Mouse (Mus musculus) liver, adult 2 months (tissue): ENCODE measurements around the gene Krtap5-2. TPM values are rescaled to one million over a fixed set of nuclear protein-coding genes. Genes with fewer than 3 reads are reported as not detected.

ENCODE experiments used
- DNase-seq: peaks from one replicate; pipeline ENCODE4 v3.0.0-alpha.2; 2011; ENCODE audit warnings: low read depth, low spot score; ENCODE audit errors: extremely low read depth
- H3K27ac ChIP-seq: fragments of 200-500 bp; replicated peaks from 2 replicates; pipeline ENCODE4 v1.5.1; 2012; ENCODE audit warnings: low read depth, mild to moderate bottlenecking, control low read depth, inconsistent platforms, low read length; ENCODE audit not compliant: insufficient read depth
- H3K27me3 ChIP-seq: fragments of 200-500 bp; 2 replicates; pipeline ENCODE4 v1.6.1; 2012; ENCODE audit warnings: mild to moderate bottlenecking, moderate library complexity, low read length, inconsistent platforms; ENCODE audit not compliant: control insufficient read depth, insufficient read depth
- H3K36me3 ChIP-seq: fragments of 200-500 bp; 2 replicates; pipeline ENCODE4 v1.6.1; 2012; ENCODE audit warnings: low read length, inconsistent platforms; ENCODE audit not compliant: control insufficient read depth, insufficient read depth
- H3K4me1 ChIP-seq: fragments of 200-500 bp; 2 replicates; pipeline ENCODE4 v1.6.1; 2011; ENCODE audit warnings: low read length; ENCODE audit not compliant: control insufficient read depth, insufficient read depth
- H3K4me3 ChIP-seq: fragments of 200-500 bp; 2 replicates; pipeline ENCODE4 v1.5.1; 2011; ENCODE audit warnings: low read depth, mild to moderate bottlenecking, control low read depth, low read length, moderate library complexity; ENCODE audit not compliant: insufficient read depth
- H3K79me2 ChIP-seq: fragments of 200-500 bp; 2 replicates; pipeline ENCODE4 v1.6.1; 2012; ENCODE audit warnings: inconsistent platforms, mild to moderate bottlenecking, low read length, moderate library complexity; ENCODE audit not compliant: control insufficient read depth, insufficient read depth
- H3K9ac ChIP-seq: fragments of 200-500 bp; 2 replicates; pipeline ENCODE4 v1.6.1; 2012; ENCODE audit warnings: low read depth, mild to moderate bottlenecking, control low read depth, inconsistent platforms, low read length
- CTCF ChIP-seq: fragments of 200-500 bp; IDR thresholded peaks from 2 replicates; pipeline ENCODE4 v1.5.1; 2011; ENCODE audit warnings: low read depth, low read length, control low read depth
- POLR2A ChIP-seq: fragments of 200-500 bp; IDR thresholded peaks from 2 replicates; pipeline ENCODE4 v1.6.1; 2011; ENCODE audit warnings: low read length, control low read depth; ENCODE audit not compliant: insufficient read depth; ENCODE audit errors: extremely low read depth
- WGBS: fragments of 180-500 bp; shearing (Covaris S2); methylation state at CpG from one replicate; pipeline ENCODE4 v1.1.7; 2018; 5-methylcytosine and 5-hydroxymethylcytosine counted together
- polyA plus RNA-seq: library from polyadenylated mRNA; depleted of rRNA; stranded (reverse); fragments of >200 nt; gene quantifications from 2 replicates; pipeline ENCODE4 v1.2.3, GENCODE M21; 2012
- total RNA-seq: library from RNA; depleted of rRNA; stranded (reverse); fragments of >200 nt; gene quantifications from 2 replicates; pipeline ENCODE4 v1.2.3, GENCODE M21; 2014

Krtap5-2 gene
- total and polyA plus RNA-seq, 2 experiments = not detected

DNA sequence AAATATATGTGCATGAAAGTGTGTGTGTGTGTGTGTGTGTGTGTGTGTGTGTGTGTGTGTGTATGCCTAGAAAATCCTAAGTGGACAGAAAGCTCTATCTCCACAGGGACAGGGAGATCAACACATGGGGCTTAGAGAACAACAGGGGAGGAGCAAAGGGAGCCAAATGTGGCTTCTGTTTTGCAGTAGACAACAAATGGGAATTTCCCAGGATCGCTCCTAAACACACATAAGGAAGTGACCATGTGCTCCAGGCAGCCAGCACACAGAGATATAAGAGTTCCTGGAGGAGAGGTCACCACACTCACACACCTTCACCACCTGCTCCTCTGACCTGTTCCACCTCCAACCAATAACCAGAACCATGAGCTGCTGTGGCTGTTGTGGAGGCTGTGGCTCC, 25.3 kb upstream of the Krtap5-2 start, which contains the start of gene Krtap5-3:
Gene Krtap5-3, plus strand, starts transcription at position 301 of the 400 bp plus-strand sequence.
- WGBS = 47% methylated on average over 1 of the region's 1 CpGs
- no peak within 1 kb of the TSS for H3K27ac ChIP-seq

DNA sequence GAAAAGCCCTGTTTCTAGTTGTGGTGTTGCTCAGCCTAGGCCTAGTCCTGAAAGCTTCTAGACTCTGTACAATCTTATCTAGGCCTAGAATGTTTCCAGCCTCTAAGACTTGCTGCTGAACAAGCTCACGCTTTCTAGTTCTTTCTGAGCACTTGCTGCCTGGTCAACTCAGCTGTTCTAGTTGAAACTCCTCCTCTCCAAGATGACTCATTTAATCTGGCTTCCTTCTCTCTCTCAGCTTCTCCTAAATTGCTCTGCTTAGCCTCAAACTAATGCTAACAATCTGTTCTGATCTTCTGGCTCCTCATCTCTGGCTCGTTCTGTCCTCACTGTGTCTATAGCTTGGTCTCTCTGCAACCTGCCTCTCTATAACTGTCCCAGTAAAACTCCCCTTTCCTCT, 22.9 kb upstream of the Krtap5-2 start:
- DNase-seq = no peak
- Histone ChIP-seq H3K27ac (no peak overlapping the region), H3K79me2 (no peaks in the 10 kb centered on the region), H3K9ac (no peak overlapping the region), H3K4me1 (no peaks in the 10 kb centered on the region), H3K27me3 (no peaks in the 10 kb centered on the region), H3K36me3 (no peaks in the 10 kb centered on the region), H3K4me3 (no peak overlapping the region)
- TF ChIP-seq CTCF (no peak), POLR2A (no peak)
- 77% methylated on average over 2 of the region's 2 CpGs for WGBS

More for the DNA sequence above, 25.3 kb upstream of the Krtap5-2 start, which contains the start of gene Krtap5-3:
- Histone ChIP-seq H3K9ac (no peak within 1 kb of the TSS), H3K4me3 (no peak within 1 kb of the TSS), H3K27me3 (0 out of 2 replicates have a peak, but pooled peaks cover under 1% of the 10 kb centered on the region), H3K4me1 (no peaks in the 10 kb centered on the region), H3K79me2 (no peaks in the 10 kb centered on the region), H3K36me3 (no peaks in the 10 kb centered on the region)
- TF ChIP-seq CTCF = no peak
- no peak for TF ChIP-seq POLR2A
- DNase-seq = no peak

DNA sequence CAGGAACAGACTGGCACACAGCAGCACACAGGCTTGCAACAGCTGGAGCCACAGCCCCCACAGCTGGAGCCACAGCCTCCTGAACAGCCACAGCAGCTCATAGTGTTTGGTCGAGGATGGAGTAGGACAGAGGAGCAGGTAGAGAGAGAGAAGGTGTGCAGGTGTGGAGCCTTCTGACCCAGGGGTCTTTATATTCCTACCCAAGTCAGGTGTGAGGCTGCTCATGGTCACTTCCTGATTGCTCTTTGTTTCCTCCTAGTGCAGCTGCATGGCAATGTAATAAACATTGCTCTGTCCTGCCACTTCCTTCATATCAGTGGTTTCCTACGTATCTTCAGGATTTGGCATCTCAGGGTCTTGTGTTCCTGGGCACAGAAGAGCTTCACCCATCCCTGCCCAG, 14.5 kb upstream of the Krtap5-2 start, which contains the start of gene Gm10153:
Gene Gm10153, minus strand, starts transcription at position 101 of the 400 bp plus-strand sequence.
- TF ChIP-seq POLR2A (no peak), CTCF (no peak)
- H3K36me3 ChIP-seq = no peaks in the 10 kb centered on the region
- DNase-seq = no peak
- H3K27ac ChIP-seq = no peak within 1 kb of the TSS
- no peak within 1 kb of the TSS for H3K4me3 ChIP-seq
- H3K79me2 ChIP-seq = no peaks in the 10 kb centered on the region
- 25% methylated on average over 2 of the region's 2 CpGs for WGBS
- H3K4me1 ChIP-seq = no peaks in the 10 kb centered on the region
- peaks cover 2% of the 10 kb centered on the region; the same call in 1 of the 2 replicates for H3K27me3 ChIP-seq
- H3K9ac ChIP-seq = no peak within 1 kb of the TSS

DNA sequence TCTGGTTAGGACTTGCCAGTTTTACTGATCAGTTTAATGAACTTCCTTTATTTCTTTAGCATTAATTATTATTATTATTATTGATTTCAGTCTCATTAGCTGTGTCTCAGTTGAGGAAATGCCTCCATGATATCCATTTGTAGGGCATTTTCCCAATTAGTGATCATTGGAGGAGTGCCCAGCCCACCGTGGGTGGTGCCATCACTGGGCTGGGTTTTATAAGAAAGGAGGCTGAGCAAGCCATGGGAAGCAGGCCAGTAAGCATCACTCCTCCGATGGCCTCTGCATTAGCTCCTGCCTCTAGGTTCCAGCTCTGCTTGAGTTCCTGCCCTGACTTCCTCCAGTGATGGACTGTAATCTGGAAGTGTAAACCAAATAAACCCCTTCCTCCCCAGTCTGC, 12.4 kb upstream of the Krtap5-2 start:
- TF ChIP-seq POLR2A = no peak
- TF ChIP-seq CTCF = no peak
- 73% methylated on average over 2 of the region's 2 CpGs for WGBS
- Histone ChIP-seq H3K4me3 (no peak overlapping the region), H3K36me3 (no peaks in the 10 kb centered on the region), H3K79me2 (no peaks in the 10 kb centered on the region), H3K27ac (no peak overlapping the region), H3K4me1 (no peaks in the 10 kb centered on the region), H3K9ac (no peak overlapping the region), H3K27me3 (peaks cover 2% of the 10 kb centered on the region; the same call in 1 of the 2 replicates)
- no peak for DNase-seq

DNA sequence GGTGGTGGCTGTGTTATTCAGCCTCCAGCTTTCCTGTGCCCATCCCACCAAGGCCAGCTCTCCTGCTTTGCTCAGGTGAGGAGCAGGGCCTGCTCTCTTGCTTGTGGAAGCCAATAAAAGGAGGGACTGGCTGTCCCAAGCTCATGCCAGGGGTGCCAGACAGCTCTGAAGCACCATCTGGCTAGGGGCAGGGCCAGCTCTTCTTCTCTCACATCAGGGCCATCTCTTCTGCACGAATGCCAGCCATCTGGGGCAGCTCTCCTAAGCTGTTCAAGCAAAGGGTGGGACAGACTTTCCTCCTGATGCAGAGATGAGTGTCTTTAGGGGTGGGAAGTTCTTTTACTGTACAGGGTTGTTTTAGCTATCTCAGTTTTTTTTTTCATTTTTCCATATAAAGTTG, 5.2 kb upstream of the Krtap5-2 start:
- H3K4me3 ChIP-seq = no peak overlapping the region
- no peak overlapping the region for H3K27ac ChIP-seq
- TF ChIP-seq CTCF (no peak), POLR2A (no peak)
- H3K36me3 ChIP-seq = no peaks in the 10 kb centered on the region
- no peak for DNase-seq
- H3K4me1 ChIP-seq = no peaks in the 10 kb centered on the region
- no peaks in the 10 kb centered on the region for H3K79me2 ChIP-seq
- H3K9ac ChIP-seq = no peak overlapping the region
- H3K27me3 ChIP-seq = no peaks in the 10 kb centered on the region
- WGBS = 38% methylated on average over 1 of the region's 1 CpGs

DNA sequence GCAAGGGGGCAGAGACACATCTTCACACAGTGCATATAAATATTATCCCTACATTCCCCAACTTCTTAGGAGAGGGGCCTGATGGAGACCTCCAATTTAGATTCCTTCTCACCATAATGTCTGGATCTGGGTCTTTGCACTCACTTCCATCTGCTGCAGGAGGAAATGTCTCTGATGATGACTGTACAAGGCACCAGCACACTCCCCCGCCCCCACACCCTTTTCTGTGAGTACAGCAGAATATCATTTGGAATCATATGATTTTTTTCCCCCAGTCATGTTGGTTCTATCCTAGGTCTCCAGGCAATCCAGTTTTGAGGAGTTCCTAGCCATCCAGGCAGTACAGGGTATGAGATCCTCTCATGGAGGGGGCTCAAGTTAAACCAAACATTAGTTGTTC, 2.9 kb upstream of the Krtap5-2 start:
- no peak overlapping the region for H3K9ac ChIP-seq
- no peaks in the 10 kb centered on the region for H3K27me3 ChIP-seq
- no peaks in the 10 kb centered on the region for H3K36me3 ChIP-seq
- DNase-seq = no peak
- H3K27ac ChIP-seq = no peak overlapping the region
- 69% methylated on average over 1 of the region's 1 CpGs for WGBS
- TF ChIP-seq POLR2A = no peak
- TF ChIP-seq CTCF = no peak
- H3K4me1 ChIP-seq = no peaks in the 10 kb centered on the region
- H3K79me2 ChIP-seq = no peaks in the 10 kb centered on the region
- no peak overlapping the region for H3K4me3 ChIP-seq
